Mouse (Mus musculus) liver, adult 2 months (tissue): Measurements from ENCODE around the gene Scgb1a1. TPM values are rescaled to one million over a fixed set of nuclear protein-coding genes. Genes with fewer than 3 reads are reported as not detected.
"Not testable (repeated sequence)": the region's sequence is repeated elsewhere in the genome, so short reads cannot be mapped to it uniquely, and the experiment has no call there.

ENCODE experiments used
- DNase-seq: peaks from one replicate; pipeline ENCODE4 v3.0.0-alpha.2; 2011; ENCODE audit warnings: low read depth, low spot score; ENCODE audit errors: extremely low read depth
- H3K27ac ChIP-seq: fragments of 200-500 bp; replicated peaks from 2 replicates; pipeline ENCODE4 v1.5.1; 2012; ENCODE audit warnings: low read depth, mild to moderate bottlenecking, control low read depth, inconsistent platforms, low read length; ENCODE audit not compliant: insufficient read depth
- H3K27me3 ChIP-seq: fragments of 200-500 bp; 2 replicates; pipeline ENCODE4 v1.6.1; 2012; ENCODE audit warnings: mild to moderate bottlenecking, moderate library complexity, low read length, inconsistent platforms; ENCODE audit not compliant: control insufficient read depth, insufficient read depth
- H3K36me3 ChIP-seq: fragments of 200-500 bp; 2 replicates; pipeline ENCODE4 v1.6.1; 2012; ENCODE audit warnings: low read length, inconsistent platforms; ENCODE audit not compliant: control insufficient read depth, insufficient read depth
- H3K4me1 ChIP-seq: fragments of 200-500 bp; 2 replicates; pipeline ENCODE4 v1.6.1; 2011; ENCODE audit warnings: low read length; ENCODE audit not compliant: control insufficient read depth, insufficient read depth
- H3K4me3 ChIP-seq: fragments of 200-500 bp; 2 replicates; pipeline ENCODE4 v1.5.1; 2011; ENCODE audit warnings: low read depth, mild to moderate bottlenecking, control low read depth, low read length, moderate library complexity; ENCODE audit not compliant: insufficient read depth
- H3K79me2 ChIP-seq: fragments of 200-500 bp; 2 replicates; pipeline ENCODE4 v1.6.1; 2012; ENCODE audit warnings: inconsistent platforms, mild to moderate bottlenecking, low read length, moderate library complexity; ENCODE audit not compliant: control insufficient read depth, insufficient read depth
- H3K9ac ChIP-seq: fragments of 200-500 bp; 2 replicates; pipeline ENCODE4 v1.6.1; 2012; ENCODE audit warnings: low read depth, mild to moderate bottlenecking, control low read depth, inconsistent platforms, low read length
- CTCF ChIP-seq: fragments of 200-500 bp; IDR thresholded peaks from 2 replicates; pipeline ENCODE4 v1.5.1; 2011; ENCODE audit warnings: low read depth, low read length, control low read depth
- POLR2A ChIP-seq: fragments of 200-500 bp; IDR thresholded peaks from 2 replicates; pipeline ENCODE4 v1.6.1; 2011; ENCODE audit warnings: low read length, control low read depth; ENCODE audit not compliant: insufficient read depth; ENCODE audit errors: extremely low read depth
- WGBS: fragments of 180-500 bp; shearing (Covaris S2); methylation state at CpG from one replicate; pipeline ENCODE4 v1.1.7; 2018; 5-methylcytosine and 5-hydroxymethylcytosine counted together
- polyA plus RNA-seq: library from polyadenylated mRNA; depleted of rRNA; stranded (reverse); fragments of >200 nt; gene quantifications from 2 replicates; pipeline ENCODE4 v1.2.3, GENCODE M21; 2012
- total RNA-seq: library from RNA; depleted of rRNA; stranded (reverse); fragments of >200 nt; gene quantifications from 2 replicates; pipeline ENCODE4 v1.2.3, GENCODE M21; 2014

The Scgb1a1 gene
- total and polyA plus RNA-seq, 2 experiments, result 1.4 TPM; not detected in 1

- Histone ChIP-seq H3K36me3 (no peaks in the 10 kb centered on the region), H3K4me3 (no peak overlapping the region), H3K27me3 (no peaks in the 10 kb centered on the region), H3K9ac (peak overlapping the region; percentile 18), H3K4me1 (peaks cover 9% of the 10 kb centered on the region), H3K27ac (peak overlapping the region; percentile 63), H3K79me2 (no peaks in the 10 kb centered on the region)
- 27% methylated on average over 5 of the region's 5 CpGs for WGBS
- TF ChIP-seq POLR2A (no peak), CTCF (no peak)
- DNase-seq, result peak; percentile 90
Measured at GRCm38 (mm10) chr19:9095111-9095510, 7.4 kb upstream of the Scgb1a1 start.

- Histone ChIP-seq H3K4me1 (peaks cover 5% of the 10 kb centered on the region), H3K36me3 (no peaks in the 10 kb centered on the region), H3K9ac (no peak overlapping the region; the same call in 1 of the 2 replicates), H3K27ac (peak overlapping the region; percentile 69), H3K79me2 (no peaks in the 10 kb centered on the region), H3K4me3 (no peak overlapping the region), H3K27me3 (no peaks in the 10 kb centered on the region)
- WGBS, result 12% methylated on average over 2 of the region's 2 CpGs
- peak; percentile 92 for DNase-seq
- TF ChIP-seq CTCF (peak; percentile 16; the same call in 1 of the 2 replicates), POLR2A (no peak)
Measured at GRCm38 (mm10) chr19:9090709-9091108, 3.0 kb upstream of the Scgb1a1 start.

GRCm38 (mm10) chr19:9090191-9090590, 2.4 kb upstream of the Scgb1a1 start:
- H3K4me1 ChIP-seq, result peaks cover 5% of the 10 kb centered on the region
- 47% methylated on average over 4 of the region's 4 CpGs for WGBS
- H3K27me3 ChIP-seq, result no peaks in the 10 kb centered on the region
- H3K27ac ChIP-seq, result peak overlapping the region; percentile 27; the same call in 1 of the 2 replicates
- peak; percentile 53 for DNase-seq
- H3K79me2 ChIP-seq, result no peaks in the 10 kb centered on the region
- no peak overlapping the region for H3K4me3 ChIP-seq
- no peaks in the 10 kb centered on the region for H3K36me3 ChIP-seq
- no peak for TF ChIP-seq CTCF
- TF ChIP-seq POLR2A, result no peak
- no peak overlapping the region for H3K9ac ChIP-seq

- not testable (repeated sequence) for H3K4me1 ChIP-seq, H3K9ac ChIP-seq, H3K4me3 ChIP-seq, DNase-seq, H3K36me3 ChIP-seq, H3K79me2 ChIP-seq, H3K27ac ChIP-seq, H3K27me3 ChIP-seq
- WGBS, result 91% methylated on average over 2 of the region's 2 CpGs
Measured at GRCm38 (mm10) chr19:9083892-9084291, 3.9 kb downstream of the Scgb1a1 start.

GRCm38 (mm10) chr19:9083010-9083355, 4.8 kb downstream of the Scgb1a1 start:
- Histone ChIP-seq H3K9ac (no peak overlapping the region), H3K27ac (no peak overlapping the region), H3K4me3 (no peak overlapping the region), H3K27me3 (no peaks in the 10 kb centered on the region), H3K4me1 (peaks cover 5% of the 10 kb centered on the region; the same call in 1 of the 2 replicates), H3K79me2 (no peaks in the 10 kb centered on the region), H3K36me3 (no peaks in the 10 kb centered on the region)
- TF ChIP-seq CTCF, result no peak
- no peak for TF ChIP-seq POLR2A
- WGBS, result 85% methylated on average over 2 of the region's 2 CpGs
- no peak for DNase-seq

GRCm38 (mm10) chr19:9082191-9083009, 5.4 kb downstream of the Scgb1a1 start:
- TF ChIP-seq POLR2A (no peak), CTCF (peak; percentile 97)
- WGBS, result 18% methylated on average over 23 of the region's 23 CpGs
- Histone ChIP-seq H3K4me3 (no peak overlapping the region), H3K27me3 (no peaks in the 10 kb centered on the region), H3K9ac (no peak overlapping the region), H3K36me3 (no peaks in the 10 kb centered on the region), H3K79me2 (no peaks in the 10 kb centered on the region), H3K4me1 (peaks cover 6% of the 10 kb centered on the region; the same call in 1 of the 2 replicates), H3K27ac (no peak overlapping the region)
- no peak for DNase-seq
